Mouse (Mus musculus): ENCODE data around the gene Cog5. TPM values are rescaled to one million over a fixed set of nuclear protein-coding genes. Genes with fewer than 3 reads are reported as not detected.
"Not testable (repeated sequence)": the region's sequence is repeated elsewhere in the genome, so short reads cannot be mapped to it uniquely, and the experiment has no call there.

Cog5 gene
- polyA plus RNA-seq (2014; fragmentation: Nextera tagmentation; extraction: Ambion mirVana) = 35.9 and 38.1 TPM in 2 replicates

DNA sequence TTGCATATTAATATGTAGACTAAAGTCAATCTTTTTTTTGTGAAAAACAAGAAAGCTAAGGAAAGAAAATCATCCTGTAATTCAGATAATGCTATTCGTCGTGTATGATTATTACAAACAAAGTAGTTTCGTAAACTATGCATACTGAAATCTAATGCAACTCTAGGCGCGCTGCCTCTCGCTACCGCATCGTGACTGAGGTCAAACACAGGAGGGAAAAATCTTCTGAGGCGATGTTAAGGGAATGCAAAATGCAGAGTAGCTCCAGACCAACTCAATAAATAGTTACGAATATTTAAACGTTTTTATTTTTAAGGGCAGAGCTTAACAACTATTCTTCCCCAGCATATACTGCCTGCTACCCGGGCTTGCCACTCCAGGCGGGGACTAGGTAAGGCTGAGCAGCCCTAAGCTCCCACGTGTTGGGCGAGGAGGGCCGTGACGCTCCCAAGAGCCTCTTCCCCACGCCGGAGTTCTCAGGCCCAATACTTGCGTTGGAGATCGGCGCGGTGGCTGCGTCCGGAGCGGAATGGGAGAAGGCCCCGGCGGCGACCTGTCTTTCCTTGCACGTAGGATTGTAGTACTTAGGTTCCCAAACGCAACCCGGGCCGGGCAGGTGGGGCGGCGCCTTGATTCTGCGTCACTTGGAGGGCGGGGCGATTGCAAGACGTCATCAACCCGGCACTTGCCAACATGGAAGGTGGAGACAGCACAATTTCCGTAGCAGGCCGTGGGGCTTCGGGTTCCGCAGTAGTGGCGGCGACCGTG is at the start of gene Cog5, which contains the start of gene Dus4l:
Cog5 (plus strand) TSS at position 673 of the 768 bp plus-strand sequence.
Dus4l (minus strand) TSS at position 630 of the 768 bp plus-strand sequence.
- Histone ChIP-seq H3K4me2 (ENCODE audit: low read depth, severe bottlenecking) (peak within 1 kb of the TSS; percentile 49), H3K9ac (ENCODE audit: low read length) (peak within 1 kb of the TSS; percentile 77), H3K4me3 (ENCODE audit: low read depth, low read length) (peak within 1 kb of the TSS; percentile 53), H3K27ac (replicated peaks; ENCODE audit: low read depth, low read length) (peak within 1 kb of the TSS; percentile 72; the same call in 1 of the 2 replicates), H3K27me3 (ENCODE audit: control insufficient read depth, insufficient read depth, low read length) (no peaks in the 10 kb centered on the region), H3K36me3 (ENCODE audit: control insufficient read depth, insufficient read depth, low read length) (no peaks in the 10 kb centered on the region), H3K9me3 (ENCODE audit: control insufficient read depth, low read length) (no peaks in the 10 kb centered on the region), H3K4me1 (ENCODE audit: control insufficient read depth, insufficient read depth, low read length) (no peaks in the 10 kb centered on the region; the same call in 1 of the 2 replicates)
- DNase-seq (ENCODE audit: low spot score) = peak; percentile 99
- ATAC-seq (ENCODE audit: insufficient number of reproducible peaks, low FRiP score, low TSS enrichment, low read depth) = peak; percentile 94
- under 1% methylated on average over 45 of the region's 47 CpGs for WGBS

DNA sequence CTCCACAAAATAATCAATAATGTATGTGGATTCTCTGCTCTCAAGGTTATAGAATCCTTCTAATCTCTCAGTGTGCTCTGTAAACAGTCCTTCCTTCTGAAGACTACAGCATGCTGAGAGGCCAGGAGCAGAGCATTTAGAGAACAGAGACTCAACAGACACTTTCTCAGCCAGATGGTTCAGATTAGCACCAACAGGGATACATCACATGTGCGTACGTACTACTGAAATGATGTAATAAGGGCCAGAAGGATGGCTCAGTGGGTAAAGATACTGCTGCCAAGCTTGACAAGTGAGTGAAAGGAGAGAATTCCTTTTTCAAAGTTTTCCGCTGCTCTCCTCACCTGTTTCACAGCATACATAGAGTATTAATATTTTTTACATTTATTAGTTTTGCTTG is 49.8 kb upstream of the Cog5 start:
- Histone ChIP-seq H3K4me1 (ENCODE audit: control insufficient read depth, insufficient read depth, low read length) (no peaks in the 10 kb centered on the region), H3K27ac (replicated peaks; ENCODE audit: low read depth, low read length) (no peak overlapping the region), H3K27me3 (ENCODE audit: control insufficient read depth, insufficient read depth, low read length) (no peaks in the 10 kb centered on the region), H3K9me3 (ENCODE audit: control insufficient read depth, low read length) (no peaks in the 10 kb centered on the region), H3K9ac (ENCODE audit: low read length) (no peak overlapping the region), H3K4me2 (ENCODE audit: low read depth, severe bottlenecking) (no peak overlapping the region), H3K4me3 (ENCODE audit: low read depth, low read length) (no peak overlapping the region), H3K36me3 (ENCODE audit: control insufficient read depth, insufficient read depth, low read length) (no peaks in the 10 kb centered on the region)
- ATAC-seq (ENCODE audit: insufficient number of reproducible peaks, low FRiP score, low TSS enrichment, low read depth) = no peak
- WGBS = 50% methylated on average over 3 of the region's 3 CpGs
- DNase-seq (ENCODE audit: low spot score) = no peak

DNA sequence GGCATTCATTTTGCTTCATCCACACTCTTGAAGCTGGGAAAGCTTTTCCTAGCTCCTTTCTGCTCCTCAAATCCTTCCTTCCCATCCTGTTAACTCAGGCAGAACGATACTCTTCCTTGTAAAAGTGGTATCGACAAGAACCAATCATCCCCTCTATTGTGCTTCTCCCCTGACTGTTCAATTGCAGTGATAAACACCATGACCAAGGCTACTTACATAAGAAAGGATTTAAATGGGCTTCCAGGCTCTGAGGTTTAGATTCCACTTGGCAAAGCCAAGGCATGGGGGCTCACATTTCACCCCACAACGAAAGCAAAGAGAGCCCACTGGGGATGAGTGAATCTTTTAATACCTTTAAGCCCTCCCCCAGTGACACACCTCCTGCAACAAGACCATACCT is 46.5 kb upstream of the Cog5 start:
- no peaks in the 10 kb centered on the region for H3K4me1 ChIP-seq (ENCODE audit: control insufficient read depth, insufficient read depth, low read length)
- no peak for DNase-seq (ENCODE audit: low spot score)
- ATAC-seq (ENCODE audit: insufficient number of reproducible peaks, low FRiP score, low TSS enrichment, low read depth) = no peak
- H3K4me3 ChIP-seq (ENCODE audit: low read depth, low read length) = no peak overlapping the region
- H3K27ac ChIP-seq (replicated peaks; ENCODE audit: low read depth, low read length) = no peak overlapping the region
- no peak overlapping the region for H3K4me2 ChIP-seq (ENCODE audit: low read depth, severe bottlenecking)
- H3K9ac ChIP-seq (ENCODE audit: low read length) = no peak overlapping the region
- H3K27me3 ChIP-seq (ENCODE audit: control insufficient read depth, insufficient read depth, low read length) = no peaks in the 10 kb centered on the region
- H3K9me3 ChIP-seq (ENCODE audit: control insufficient read depth, low read length) = no peaks in the 10 kb centered on the region
- WGBS = 49% methylated on average over 3 of the region's 3 CpGs
- H3K36me3 ChIP-seq (ENCODE audit: control insufficient read depth, insufficient read depth, low read length) = no peaks in the 10 kb centered on the region

DNA sequence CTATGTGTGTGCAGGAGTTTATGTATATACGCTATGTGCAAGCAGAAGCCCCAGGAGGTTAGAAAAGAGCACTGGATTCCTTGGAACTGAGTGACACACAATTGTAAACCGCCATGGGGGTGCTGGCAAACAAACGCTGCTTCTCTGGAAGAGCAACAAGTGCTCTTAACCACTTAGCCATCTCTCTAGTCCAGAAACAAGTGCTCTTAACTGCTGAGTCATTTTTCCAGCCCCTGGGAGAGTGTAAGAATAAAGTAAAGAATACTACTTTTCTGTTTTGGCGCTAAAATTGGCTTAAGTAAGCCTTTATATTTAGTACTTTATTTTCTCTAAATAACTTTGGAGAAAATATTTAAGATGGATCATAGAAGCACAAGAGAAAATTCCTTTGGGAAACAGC is 41.3 kb upstream of the Cog5 start:
- WGBS = 79% methylated on average over 4 of the region's 4 CpGs
- H3K4me2 ChIP-seq (ENCODE audit: low read depth, severe bottlenecking) = no peak overlapping the region
- no peak overlapping the region for H3K9ac ChIP-seq (ENCODE audit: low read length)
- H3K27ac ChIP-seq (replicated peaks; ENCODE audit: low read depth, low read length) = no peak overlapping the region
- no peaks in the 10 kb centered on the region for H3K4me1 ChIP-seq (ENCODE audit: control insufficient read depth, insufficient read depth, low read length)
- DNase-seq (ENCODE audit: low spot score) (no peak), ATAC-seq (ENCODE audit: insufficient number of reproducible peaks, low FRiP score, low TSS enrichment, low read depth) (no peak)
- H3K27me3 ChIP-seq (ENCODE audit: control insufficient read depth, insufficient read depth, low read length) = no peaks in the 10 kb centered on the region
- H3K4me3 ChIP-seq (ENCODE audit: low read depth, low read length) = no peak overlapping the region
- 0 out of 2 replicates have a peak, but pooled peaks cover 2% of the 10 kb centered on the region for H3K9me3 ChIP-seq (ENCODE audit: control insufficient read depth, low read length)
- H3K36me3 ChIP-seq (ENCODE audit: control insufficient read depth, insufficient read depth, low read length) = peaks cover 2% of the 10 kb centered on the region; the same call in 1 of the 2 replicates

DNA sequence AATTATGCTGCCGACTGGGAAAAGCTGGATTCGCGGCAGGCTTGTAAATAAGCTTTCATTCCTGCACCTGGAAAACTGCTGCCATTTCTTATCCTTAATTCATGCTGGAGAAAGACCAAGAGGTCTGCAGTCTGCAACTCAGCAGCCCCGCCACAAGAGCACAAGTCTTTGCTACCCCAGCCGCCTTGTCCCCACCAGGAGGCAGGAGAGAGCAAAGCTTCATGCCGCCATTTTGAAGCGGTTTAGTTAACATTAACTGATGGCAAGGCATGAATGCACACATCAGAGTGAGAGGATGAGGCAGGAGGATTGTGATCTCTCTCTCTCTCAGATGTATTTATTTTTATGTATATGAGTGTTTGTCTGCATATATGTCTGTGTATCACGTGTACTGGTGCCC is 34.6 kb upstream of the Cog5 start:
- Histone ChIP-seq H3K4me3 (ENCODE audit: low read depth, low read length) (no peak overlapping the region), H3K27me3 (ENCODE audit: control insufficient read depth, insufficient read depth, low read length) (no peaks in the 10 kb centered on the region), H3K4me2 (ENCODE audit: low read depth, severe bottlenecking) (no peak overlapping the region), H3K27ac (replicated peaks; ENCODE audit: low read depth, low read length) (no peak overlapping the region), H3K36me3 (ENCODE audit: control insufficient read depth, insufficient read depth, low read length) (no peaks in the 10 kb centered on the region; the same call in 1 of the 2 replicates), H3K9ac (ENCODE audit: low read length) (no peak overlapping the region), H3K9me3 (ENCODE audit: control insufficient read depth, low read length) (0 out of 2 replicates have a peak, but pooled peaks cover 2% of the 10 kb centered on the region), H3K4me1 (ENCODE audit: control insufficient read depth, insufficient read depth, low read length) (no peaks in the 10 kb centered on the region)
- ATAC-seq (ENCODE audit: insufficient number of reproducible peaks, low FRiP score, low TSS enrichment, low read depth) = no peak
- DNase-seq (ENCODE audit: low spot score) = no peak
- 83% methylated on average over 8 of the region's 8 CpGs for WGBS

DNA sequence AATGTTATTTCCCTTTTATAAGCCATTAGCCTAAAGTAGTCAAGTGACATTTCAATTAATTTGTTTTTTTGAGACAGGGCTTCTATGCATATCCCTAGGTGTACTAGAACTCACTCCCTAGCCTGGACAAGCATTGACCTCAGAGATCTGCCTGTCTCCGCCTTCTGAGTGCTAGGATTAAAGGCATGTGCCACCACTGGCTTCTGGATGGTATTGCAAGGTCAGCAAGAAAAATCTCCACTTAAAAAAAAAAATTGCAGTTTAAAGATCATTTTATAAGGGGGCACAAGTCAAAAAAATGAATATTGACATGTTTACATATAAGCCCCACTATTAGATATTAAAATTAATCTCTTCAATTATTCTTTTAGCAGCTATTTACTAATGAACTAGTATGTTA is 29.7 kb upstream of the Cog5 start:
- no peak overlapping the region for H3K9ac ChIP-seq (ENCODE audit: low read length)
- WGBS = 96% methylated on average over 1 of the region's 1 CpGs

DNA sequence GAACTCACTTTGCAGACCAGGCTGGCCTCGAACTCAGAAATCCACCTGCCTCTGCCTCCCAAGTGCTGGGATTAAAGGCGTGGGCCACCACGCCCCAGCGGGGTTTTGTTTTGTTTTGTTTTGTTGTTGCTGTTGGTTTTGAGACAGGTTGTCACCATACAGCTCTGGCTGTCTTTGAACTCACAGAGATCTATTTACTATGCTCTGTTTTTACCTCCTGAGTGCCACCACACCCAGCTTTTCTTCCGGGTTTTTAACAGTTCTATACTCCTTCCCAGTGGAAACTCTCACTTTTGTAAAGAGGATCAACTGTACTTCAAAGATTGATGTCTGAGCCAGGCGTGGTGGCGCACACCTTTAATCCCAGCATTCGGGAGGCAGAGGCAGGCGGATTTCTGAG is 26.3 kb upstream of the Cog5 start:
- H3K9me3 ChIP-seq (ENCODE audit: control insufficient read depth, low read length); H3K4me2 ChIP-seq (ENCODE audit: low read depth, severe bottlenecking); H3K9ac ChIP-seq (ENCODE audit: low read length); H3K27me3 ChIP-seq (ENCODE audit: control insufficient read depth, insufficient read depth, low read length); H3K36me3 ChIP-seq (ENCODE audit: control insufficient read depth, insufficient read depth, low read length); DNase-seq (ENCODE audit: low spot score); H3K4me1 ChIP-seq (ENCODE audit: control insufficient read depth, insufficient read depth, low read length); ATAC-seq (ENCODE audit: insufficient number of reproducible peaks, low FRiP score, low TSS enrichment, low read depth); H3K4me3 ChIP-seq (ENCODE audit: low read depth, low read length); H3K27ac ChIP-seq (replicated peaks; ENCODE audit: low read depth, low read length): not testable (repeated sequence)
- WGBS = 93% methylated on average over 9 of the region's 9 CpGs

More for the DNA sequence above, 29.7 kb upstream of the Cog5 start:
- Histone ChIP-seq H3K36me3 (ENCODE audit: control insufficient read depth, insufficient read depth, low read length) (no peaks in the 10 kb centered on the region; the same call in 1 of the 2 replicates), H3K27ac (replicated peaks; ENCODE audit: low read depth, low read length) (no peak overlapping the region), H3K9me3 (ENCODE audit: control insufficient read depth, low read length) (no peaks in the 10 kb centered on the region), H3K4me3 (ENCODE audit: low read depth, low read length) (no peak overlapping the region), H3K4me1 (ENCODE audit: control insufficient read depth, insufficient read depth, low read length) (no peaks in the 10 kb centered on the region), H3K27me3 (ENCODE audit: control insufficient read depth, insufficient read depth, low read length) (no peaks in the 10 kb centered on the region), H3K4me2 (ENCODE audit: low read depth, severe bottlenecking) (no peak overlapping the region)
- no peak for ATAC-seq (ENCODE audit: insufficient number of reproducible peaks, low FRiP score, low TSS enrichment, low read depth)
- no peak for DNase-seq (ENCODE audit: low spot score)

DNA sequence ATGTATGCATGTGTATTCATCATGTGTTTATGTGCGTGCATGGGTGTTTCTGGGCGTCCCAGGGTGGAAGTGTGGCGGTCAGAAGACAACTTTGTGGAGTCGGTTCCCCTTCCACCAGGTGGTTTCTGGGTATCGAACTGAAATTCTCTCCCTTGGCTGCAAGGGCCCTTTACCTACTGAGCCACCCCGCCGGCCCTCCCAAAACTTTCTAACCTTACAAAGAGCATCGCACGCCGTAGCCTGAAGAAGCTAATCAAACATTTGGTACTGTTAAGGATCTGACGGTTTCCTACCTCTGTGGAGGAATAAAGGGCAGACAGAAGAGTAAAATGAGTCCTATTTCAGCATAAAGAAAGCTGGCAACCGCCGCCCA is 20.7 kb upstream of the Cog5 start:
- Histone ChIP-seq H3K36me3 (ENCODE audit: control insufficient read depth, insufficient read depth, low read length) (no peaks in the 10 kb centered on the region), H3K27ac (replicated peaks; ENCODE audit: low read depth, low read length) (no peak overlapping the region), H3K9ac (ENCODE audit: low read length) (peak overlapping the region; percentile 88), H3K9me3 (ENCODE audit: control insufficient read depth, low read length) (no peaks in the 10 kb centered on the region), H3K4me3 (ENCODE audit: low read depth, low read length) (peak overlapping the region; percentile 47), H3K4me1 (ENCODE audit: control insufficient read depth, insufficient read depth, low read length) (no peaks in the 10 kb centered on the region), H3K4me2 (ENCODE audit: low read depth, severe bottlenecking) (peak overlapping the region; percentile 57), H3K27me3 (ENCODE audit: control insufficient read depth, insufficient read depth, low read length) (no peaks in the 10 kb centered on the region)
- ATAC-seq (ENCODE audit: insufficient number of reproducible peaks, low FRiP score, low TSS enrichment, low read depth) (no peak), DNase-seq (ENCODE audit: low spot score) (no peak)
- WGBS = 13% methylated on average over 13 of the region's 13 CpGs

Data from limb, embryonic 11.5 days (tissue).